Mouse (Mus musculus) megakaryocyte-erythroid progenitor cell, adult 5-6 weeks (primary cell): ENCODE data around the gene Btbd9. TPM values are rescaled to one million over a fixed set of nuclear protein-coding genes. Genes with fewer than 3 reads are reported as not detected.

Source experiments
- ATAC-seq: replicated peaks from 2 replicates; pipeline ENCODE4 v1.8.0; 2016; ENCODE audit warnings: mild to moderate bottlenecking, inconsistent platforms; ENCODE audit not compliant: severe bottlenecking, poor library complexity, low FRiP score, low TSS enrichment
- total RNA-seq, 2 experiments: library from RNA; stranded (forward) in 1 of 2; stranded (reverse) in 1 of 2; fragments of 200-1000, 215-1000 nt in 1 of 2; fragments of >200 nt in 1 of 2; fragmentation: Nextera tagmentation in 1 of 2; gene quantifications; 2 replicates each; pipeline ENCODE4 v1.2.3; 2014 to 2017

Btbd9 gene
- total RNA-seq, 2 experiments from 2014 or later: 8.5 to 19.8 TPM

- no peak for ATAC-seq
Measured at GRCm38 (mm10) chr17:30377754-30378153, 198.5 kb downstream of the Btbd9 start.

- ATAC-seq: no peak
Measured at GRCm38 (mm10) chr17:30375107-30375506, 201.2 kb downstream of the Btbd9 start.

- ATAC-seq: no peak
Measured at GRCm38 (mm10) chr17:30368559-30368958, 207.7 kb downstream of the Btbd9 start.

GRCm38 (mm10) chr17:30364701-30365100 lies 211.6 kb downstream of the Btbd9 start:
- ATAC-seq: no peak

- ATAC-seq: no peak
Measured at GRCm38 (mm10) chr17:30363365-30363764, 212.9 kb downstream of the Btbd9 start.

- no peak for ATAC-seq
Measured at GRCm38 (mm10) chr17:30360654-30361053, 215.6 kb downstream of the Btbd9 start.

GRCm38 (mm10) chr17:30359392-30359791 lies 216.9 kb downstream of the Btbd9 start:
- ATAC-seq: no peak

- no peak for ATAC-seq
Measured at GRCm38 (mm10) chr17:30355431-30355830, 220.9 kb downstream of the Btbd9 start.

- no peak for ATAC-seq
Measured at GRCm38 (mm10) chr17:30354381-30354780, 221.9 kb downstream of the Btbd9 start.

GRCm38 (mm10) chr17:30348031-30348430 lies 228.3 kb downstream of the Btbd9 start:
- ATAC-seq: no peak

- peak; percentile 98 for ATAC-seq
Measured at GRCm38 (mm10) chr17:30347101-30347613, 229.1 kb downstream of the Btbd9 start.

GRCm38 (mm10) chr17:30345008-30345407 lies 231.3 kb downstream of the Btbd9 start:
- ATAC-seq: no peak

- no peak for ATAC-seq
Measured at GRCm38 (mm10) chr17:30343701-30344473, 232.4 kb downstream of the Btbd9 start.

- no peak for ATAC-seq
Measured at GRCm38 (mm10) chr17:30341556-30341955, 234.7 kb downstream of the Btbd9 start.

GRCm38 (mm10) chr17:30340495-30341126 lies 235.7 kb downstream of the Btbd9 start:
- ATAC-seq: no peak

- ATAC-seq: no peak
Measured at GRCm38 (mm10) chr17:30339317-30339716, 237.0 kb downstream of the Btbd9 start.

- ATAC-seq: no peak
Measured at GRCm38 (mm10) chr17:30336816-30337215, 239.5 kb downstream of the Btbd9 start.

- no peak for ATAC-seq
Measured at GRCm38 (mm10) chr17:30336280-30336679, 240.0 kb downstream of the Btbd9 start.

- no peak for ATAC-seq
Measured at GRCm38 (mm10) chr17:30335746-30336145, 240.5 kb downstream of the Btbd9 start.

GRCm38 (mm10) chr17:30334257-30334656 lies 242.0 kb downstream of the Btbd9 start:
- ATAC-seq: no peak

- ATAC-seq: no peak
Measured at GRCm38 (mm10) chr17:30333136-30333535, 243.2 kb downstream of the Btbd9 start.
